Mouse (Mus musculus): ENCODE data around the gene Gm45844. TPM values are rescaled to one million over a fixed set of nuclear protein-coding genes. Genes with fewer than 3 reads are reported as not detected.
"Not testable (repeated sequence)": the region's sequence is repeated elsewhere in the genome, so short reads cannot be mapped to it uniquely, and the experiment has no call there.

The Gm45844 gene
- polyA plus RNA-seq (2012; rRNA removed) (0.10 and 0.32 TPM in 2 replicates), polyA plus RNA-seq (2014; fragmentation: Nextera tagmentation; extraction: Ambion mirVana) (0.51 and 0.75 TPM in 2 replicates)

DNA sequence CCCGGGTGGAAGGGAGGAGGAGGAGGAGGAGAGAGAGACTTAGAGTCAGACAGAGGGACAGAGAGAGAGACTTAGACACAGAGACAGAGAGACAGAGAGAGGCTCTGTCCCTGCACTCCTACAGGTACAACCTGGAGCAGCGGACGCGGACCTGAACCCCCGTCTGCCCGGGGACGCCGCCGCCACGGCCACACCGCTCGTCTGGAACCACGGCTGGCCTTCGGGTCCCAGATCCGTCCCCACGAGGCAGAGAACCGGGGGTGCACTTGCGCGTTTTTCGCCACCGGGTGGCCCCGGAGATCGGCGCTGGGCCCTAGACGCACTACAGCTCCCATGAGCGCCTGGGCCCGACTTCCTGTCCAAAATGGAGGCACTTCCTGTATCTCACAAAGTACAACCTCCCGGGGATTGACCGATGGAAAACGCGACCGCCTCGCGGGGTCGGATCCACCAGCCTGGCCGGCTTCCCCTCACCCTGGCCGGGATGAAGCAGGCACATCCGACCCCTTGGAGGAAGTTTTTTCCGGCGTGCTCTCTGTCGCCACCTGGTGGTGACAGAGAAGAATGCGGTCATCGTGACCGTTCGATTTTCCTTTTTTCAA is at the start of gene Gm45844:
Gene Gm45844 (minus strand): TSS at position 324 of the 602 bp plus-strand sequence.
- peak within 1 kb of the TSS; percentile 54 to 60 for H3K4me3 ChIP-seq (ENCODE audit: insufficient read depth in 1 of 2, low read depth in 2 of 2, low read length in 2 of 2)
- DNase-seq (ENCODE audit: low read depth in 3 of 3, low spot score in 3 of 3) (peak in 1 of 3 experiments; percentile 43), ATAC-seq (ENCODE audit: insufficient read depth) (peak; percentile 96)
- H3K27ac ChIP-seq; H3K36me3 ChIP-seq (replicated peaks; ENCODE audit: control insufficient read depth, insufficient read depth, low read depth); H3K4me1 ChIP-seq (replicated peaks; ENCODE audit: control insufficient read depth in 2 of 2, insufficient read depth in 2 of 2, low read length in 1 of 2); H3K9me3 ChIP-seq (ENCODE audit: control insufficient read depth, low read length); H3K27me3 ChIP-seq (ENCODE audit: control insufficient read depth, insufficient read depth, low read length): not testable (repeated sequence)
- H3K4me2 ChIP-seq (ENCODE audit: low read depth) = peak within 1 kb of the TSS; percentile 59
- WGBS (ENCODE audit: insufficient replicate concordance) = 36% methylated on average over 45 of the region's 45 CpGs
- H3K9ac ChIP-seq (replicated peaks) = 0 out of 2 replicates have a peak within 1 kb of the TSS, but pooled peaks have one; percentile 45
- peak; percentile 96 for TF ChIP-seq CTCF (IDR thresholded peaks at IDR 0.05; ENCODE audit: low read depth)

DNA sequence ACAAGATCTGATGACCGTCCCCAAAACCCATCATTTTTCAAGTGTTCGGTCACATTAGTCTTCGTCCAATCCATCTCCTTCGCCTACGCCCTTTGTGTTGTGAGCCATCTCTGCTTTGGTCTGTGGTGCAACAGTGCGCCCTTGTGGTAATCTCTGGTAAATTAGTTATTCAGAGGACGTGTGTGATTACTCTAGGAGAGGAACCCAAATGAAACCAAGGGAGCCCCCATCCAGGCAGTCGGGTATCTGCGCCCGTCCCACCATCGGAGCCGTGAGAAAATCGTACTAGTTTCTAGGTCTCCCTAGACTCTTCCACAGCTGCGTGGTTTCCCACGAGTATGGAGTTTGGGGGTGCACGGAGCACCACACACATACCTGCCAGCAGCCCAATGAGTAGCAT is 17.5 kb upstream of the Gm45844 start:
- 72% methylated on average over 16 of the region's 16 CpGs for WGBS (ENCODE audit: insufficient replicate concordance)
- H3K27ac ChIP-seq = no peak overlapping the region
- H3K9me3 ChIP-seq (ENCODE audit: control insufficient read depth, low read length) = no peaks in the 10 kb centered on the region
- H3K4me1 ChIP-seq (replicated peaks; ENCODE audit: control insufficient read depth in 2 of 2, insufficient read depth in 2 of 2, low read length in 1 of 2) = 0 out of 4 replicates have a peak, but pooled peaks cover 0 to 2% of the 10 kb centered on the region in 2 experiments
- TF ChIP-seq EP300 (IDR thresholded peaks at IDR 0.05; ENCODE audit: low read depth) (no peak), CTCF (IDR thresholded peaks at IDR 0.05; ENCODE audit: low read depth) (peak; percentile 61)
- H3K4me3 ChIP-seq (ENCODE audit: insufficient read depth in 1 of 2, low read depth in 2 of 2, low read length in 2 of 2) = no peak overlapping the region
- H3K4me2 ChIP-seq (ENCODE audit: low read depth) = no peak overlapping the region
- no peak overlapping the region for H3K9ac ChIP-seq (replicated peaks)
- H3K36me3 ChIP-seq (replicated peaks; ENCODE audit: control insufficient read depth, insufficient read depth, low read depth) = peaks cover 6% of the 10 kb centered on the region
- DNase-seq (ENCODE audit: low read depth in 3 of 3, low spot score in 3 of 3) = no peak
- no peak for ATAC-seq (ENCODE audit: insufficient read depth)
- peaks cover 2% of the 10 kb centered on the region for H3K27me3 ChIP-seq (ENCODE audit: control insufficient read depth, insufficient read depth, low read length)

DNA sequence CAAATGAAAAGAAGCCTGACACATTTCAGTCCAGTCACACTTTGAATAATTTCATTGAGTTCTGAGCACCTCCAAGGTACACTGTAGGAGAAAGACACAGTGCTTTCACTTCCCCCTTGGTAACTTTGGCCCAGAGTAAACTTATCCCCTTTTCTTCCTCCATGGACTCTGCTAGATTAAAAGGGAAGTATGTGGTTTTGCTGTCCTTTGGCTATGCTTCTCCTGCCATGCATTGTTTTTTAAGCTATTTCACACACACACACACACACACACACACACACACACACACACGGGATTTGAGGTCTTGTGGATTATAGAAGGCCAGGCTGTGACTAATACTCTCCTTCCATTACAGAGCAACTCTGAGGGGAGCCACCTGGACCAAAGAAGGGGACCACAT is 3.3 kb upstream of the Gm45844 start:
- no peak for ATAC-seq (ENCODE audit: insufficient read depth)
- no peak for DNase-seq (ENCODE audit: low read depth in 3 of 3, low spot score in 3 of 3)
- TF ChIP-seq CTCF (IDR thresholded peaks at IDR 0.05; ENCODE audit: low read depth) (no peak), EP300 (IDR thresholded peaks at IDR 0.05; ENCODE audit: low read depth) (no peak)
- H3K27me3 ChIP-seq (ENCODE audit: control insufficient read depth, insufficient read depth, low read length) = no peaks in the 10 kb centered on the region
- H3K4me1 ChIP-seq (replicated peaks; ENCODE audit: control insufficient read depth in 2 of 2, insufficient read depth in 2 of 2, low read length in 1 of 2) = no peaks in the 10 kb centered on the region
- H3K9ac ChIP-seq (replicated peaks) = no peak overlapping the region
- H3K9me3 ChIP-seq (ENCODE audit: control insufficient read depth, low read length) = no peaks in the 10 kb centered on the region; the same call in 1 of the 2 replicates
- no peak overlapping the region for H3K27ac ChIP-seq
- WGBS (ENCODE audit: insufficient replicate concordance) = 14% methylated on average over 1 of the region's 1 CpGs
- no peak overlapping the region for H3K4me2 ChIP-seq (ENCODE audit: low read depth)
- peaks cover 7% of the 10 kb centered on the region for H3K36me3 ChIP-seq (replicated peaks; ENCODE audit: control insufficient read depth, insufficient read depth, low read depth)
- H3K4me3 ChIP-seq (ENCODE audit: insufficient read depth in 1 of 2, low read depth in 2 of 2, low read length in 2 of 2) = no peak overlapping the region

DNA sequence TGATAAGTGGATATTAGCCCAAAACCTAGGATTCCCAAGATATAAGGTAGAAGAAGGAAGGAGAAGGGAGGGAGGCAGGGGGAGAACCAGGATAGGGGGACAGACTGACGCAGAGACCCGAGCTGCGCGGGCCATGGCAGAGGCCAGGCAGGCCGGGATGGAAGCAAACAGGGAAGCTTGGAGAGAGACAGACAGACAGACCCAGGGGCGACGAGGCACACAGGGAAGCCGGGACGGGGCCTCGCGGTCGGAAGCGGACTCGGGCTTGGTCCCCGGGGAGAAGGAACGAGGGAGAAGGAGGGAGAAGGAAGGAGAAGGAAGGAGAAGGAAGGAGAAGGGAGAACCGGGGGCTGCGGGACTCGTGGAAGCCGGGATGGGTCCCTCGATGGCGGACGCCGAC is 533 bp downstream of the Gm45844 start:
- peak; percentile 47 for ATAC-seq (ENCODE audit: insufficient read depth)
- WGBS (ENCODE audit: insufficient replicate concordance) = 46% methylated on average over 23 of the region's 24 CpGs
- H3K9ac ChIP-seq (replicated peaks) = 0 out of 2 replicates have a peak overlapping the region, but pooled peaks have one; percentile 45
- not testable (repeated sequence) for H3K27me3 ChIP-seq (ENCODE audit: control insufficient read depth, insufficient read depth, low read length); H3K4me1 ChIP-seq (replicated peaks; ENCODE audit: control insufficient read depth in 2 of 2, insufficient read depth in 2 of 2, low read length in 1 of 2); H3K27ac ChIP-seq; H3K9me3 ChIP-seq (ENCODE audit: control insufficient read depth, low read length); DNase-seq (ENCODE audit: low read depth in 3 of 3, low spot score in 3 of 3); H3K36me3 ChIP-seq (replicated peaks; ENCODE audit: control insufficient read depth, insufficient read depth, low read depth)
- peak overlapping the region; percentile 59 for H3K4me2 ChIP-seq (ENCODE audit: low read depth)
- H3K4me3 ChIP-seq (ENCODE audit: insufficient read depth in 1 of 2, low read depth in 2 of 2, low read length in 2 of 2) = peak overlapping the region; percentile 21 to 54

DNA sequence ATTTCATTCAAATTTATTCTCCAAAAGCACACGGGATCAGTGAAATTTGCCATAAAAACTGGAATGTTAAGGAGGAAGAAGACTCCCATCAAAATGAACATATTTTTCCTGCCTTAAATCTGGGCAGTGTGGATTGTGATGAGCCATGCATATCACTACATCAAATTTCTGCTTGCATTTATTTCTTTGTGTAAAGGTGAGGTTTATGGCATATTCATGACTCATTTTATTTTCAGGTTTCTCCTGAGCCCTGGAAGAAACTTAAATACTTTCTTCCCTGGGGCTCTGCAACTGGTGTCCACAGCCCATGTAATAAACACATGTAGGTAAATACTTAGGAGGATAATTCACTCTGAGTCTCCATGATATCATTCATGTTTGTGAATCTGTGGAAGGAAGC is 30.9 kb downstream of the Gm45844 start, which contains the start of gene Vmn2r29:
Gene Vmn2r29 (minus strand): TSS at position 101 of the 400 bp plus-strand sequence.
- H3K9ac ChIP-seq (replicated peaks); H3K4me2 ChIP-seq (ENCODE audit: low read depth); ATAC-seq (ENCODE audit: insufficient read depth); H3K4me1 ChIP-seq (replicated peaks; ENCODE audit: control insufficient read depth in 2 of 2, insufficient read depth in 2 of 2, low read length in 1 of 2); H3K4me3 ChIP-seq (ENCODE audit: insufficient read depth in 1 of 2, low read depth in 2 of 2, low read length in 2 of 2); H3K27me3 ChIP-seq (ENCODE audit: control insufficient read depth, insufficient read depth, low read length); H3K36me3 ChIP-seq (replicated peaks; ENCODE audit: control insufficient read depth, insufficient read depth, low read depth); H3K9me3 ChIP-seq (ENCODE audit: control insufficient read depth, low read length); DNase-seq (ENCODE audit: low read depth in 3 of 3, low spot score in 3 of 3); H3K27ac ChIP-seq: not testable (repeated sequence)
- WGBS (ENCODE audit: insufficient replicate concordance) = no CpG with 5 or more reads among the region's 1 CpGs

DNA sequence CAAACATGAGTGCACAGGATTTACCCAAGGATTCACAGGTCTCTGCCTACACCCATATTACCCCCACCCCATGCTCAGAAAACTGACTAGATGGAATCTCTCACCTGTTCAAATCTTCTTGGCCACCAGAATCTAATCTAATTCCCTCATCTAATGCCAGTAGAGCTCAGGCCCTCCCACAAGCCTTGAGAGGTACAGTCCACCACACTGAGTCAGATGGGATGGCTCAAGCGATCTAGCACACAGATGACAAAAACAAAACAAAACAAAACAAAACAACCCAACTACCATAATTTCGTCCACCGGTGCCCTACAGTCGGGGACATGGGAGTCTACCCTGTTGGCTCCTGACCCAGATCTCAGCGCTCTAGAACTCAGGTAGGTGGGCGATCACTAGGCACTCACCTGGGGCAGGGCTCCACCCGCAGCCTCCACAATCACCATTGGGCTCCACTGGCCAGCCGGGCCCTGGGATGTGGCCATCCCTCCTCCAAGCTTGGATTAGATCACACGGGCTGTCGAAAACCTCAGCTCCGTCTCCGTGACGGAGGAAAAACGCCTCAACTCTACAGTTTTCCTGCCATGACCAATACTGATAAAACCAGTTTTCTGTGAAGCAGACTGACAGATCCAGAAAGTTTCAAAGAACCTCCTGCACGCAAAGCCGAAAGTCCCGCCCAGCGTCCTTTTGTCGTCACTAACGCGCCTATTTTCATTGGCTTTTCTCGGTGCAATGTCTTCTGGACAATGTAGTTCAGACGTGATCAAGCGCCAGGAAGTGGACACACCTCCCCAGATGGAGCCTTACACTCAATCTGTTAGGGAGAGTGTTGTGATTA is 68.6 kb downstream of the Gm45844 start, which contains the start of gene Zfp772:
Gene Zfp772 (minus strand): TSS at position 686 of the 839 bp plus-strand sequence.
- Histone ChIP-seq H3K9ac (replicated peaks) (peak within 1 kb of the TSS; percentile 38), H3K4me3 (ENCODE audit: insufficient read depth in 1 of 2, low read depth in 2 of 2, low read length in 2 of 2) (peak within 1 kb of the TSS; percentile 53 to 83), H3K4me2 (ENCODE audit: low read depth) (peak within 1 kb of the TSS; percentile 61)
- DNase-seq (ENCODE audit: low read depth in 3 of 3, low spot score in 3 of 3) (peak in 1 of 3 experiments; percentile 31), ATAC-seq (ENCODE audit: insufficient read depth) (0 out of 2 replicates have a peak, but pooled peaks have one; percentile 28)
- H3K9me3 ChIP-seq (ENCODE audit: control insufficient read depth, low read length); H3K36me3 ChIP-seq (replicated peaks; ENCODE audit: control insufficient read depth, insufficient read depth, low read depth); H3K27me3 ChIP-seq (ENCODE audit: control insufficient read depth, insufficient read depth, low read length); H3K27ac ChIP-seq; H3K4me1 ChIP-seq (replicated peaks; ENCODE audit: control insufficient read depth in 2 of 2, insufficient read depth in 2 of 2, low read length in 1 of 2): not testable (repeated sequence)
- WGBS (ENCODE audit: insufficient replicate concordance) = 2% methylated on average over 24 of the region's 24 CpGs

Data from liver, embryonic 14.5 days (tissue).